Mouse (Mus musculus) CH12.LX (cell line): Measurements from ENCODE around the gene Nfe2l2. TPM values are rescaled to one million over a fixed set of nuclear protein-coding genes. Genes with fewer than 3 reads are reported as not detected.
A peak's percentile ranks its signal among the peaks of the same experiment; 100 is the strongest.

Source experiments
- DNase-seq: peaks from one replicate; pipeline ENCODE4 v3.0.0-alpha.2; 2013; ENCODE audit errors: extremely low read depth
- H3K27ac ChIP-seq: 2 replicates; pipeline ENCODE4 v1.5.1; 2012; ENCODE audit warnings: low read depth, mild to moderate bottlenecking, control low read depth, moderate library complexity; ENCODE audit not compliant: insufficient read depth
- H3K27me3 ChIP-seq: replicated peaks from 2 replicates; pipeline ENCODE3; 2012; ENCODE audit warnings: inconsistent platforms
- H3K36me3 ChIP-seq, 2 experiments: replicated peaks in 1 of 2; 2 replicates each; pipeline versions ENCODE3 to v1.6.1; 2012; ENCODE audit warnings: inconsistent platforms in 1 of 2, low read length in 1 of 2, mild to moderate bottlenecking in 1 of 2, mixed read lengths in 1 of 2, moderate library complexity in 1 of 2; ENCODE audit not compliant: control insufficient read depth in 1 of 2, insufficient read depth in 1 of 2
- H3K4me1 ChIP-seq, 2 experiments: 2 replicates each; pipeline ENCODE4 v1.6.1; 2012; ENCODE audit warnings: inconsistent platforms in 1 of 2, moderate library complexity in 1 of 2; ENCODE audit not compliant: insufficient read depth in 2 of 2, control insufficient read depth in 1 of 2
- H3K4me2 ChIP-seq: 2 replicates; pipeline ENCODE4 v1.6.1; 2012; ENCODE audit warnings: low read depth, mild to moderate bottlenecking, control low read depth; ENCODE audit not compliant: poor library complexity, insufficient read depth, severe bottlenecking
- H3K4me3 ChIP-seq, 3 experiments: fragments of 150-350 bp in 1 of 3; sonication (generic) in 1 of 3; replicated peaks in 1 of 3; 2 replicates each; pipeline versions ENCODE3 to v1.5.1; 2011 to 2012; ENCODE audit warnings: low read depth in 2 of 3, low read length in 2 of 3, mild to moderate bottlenecking in 2 of 3, moderate library complexity in 2 of 3, control low read depth in 1 of 3, improper control_type of control experiment in 1 of 3, inconsistent platforms in 1 of 3, mixed read lengths in 1 of 3; ENCODE audit not compliant: poor library complexity in 1 of 3
- H3K79me2 ChIP-seq: replicated peaks from 2 replicates; pipeline ENCODE4 v1.6.1; 2012; ENCODE audit warnings: mild to moderate bottlenecking, moderate library complexity; ENCODE audit not compliant: control insufficient read depth, poor library complexity, insufficient read depth, severe bottlenecking; ENCODE audit errors: extremely low read depth
- H3K9ac ChIP-seq: 2 replicates; pipeline ENCODE4 v1.6.1; 2012; ENCODE audit warnings: low read depth, mild to moderate bottlenecking, control low read depth, moderate library complexity; ENCODE audit not compliant: insufficient read depth
- H3K9me3 ChIP-seq: replicated peaks from 2 replicates; pipeline ENCODE3; 2012; ENCODE audit warnings: low read length, inconsistent platforms, mixed read lengths
- BHLHE40 ChIP-seq: IDR thresholded peaks from 2 replicates; pipeline ENCODE4 v1.6.1; 2011; ENCODE audit warnings: mild to moderate bottlenecking, low read depth, low read length, improper control_type of control experiment
- CHD1 ChIP-seq: IDR thresholded peaks from 2 replicates; pipeline ENCODE4 v1.6.1; 2012; ENCODE audit warnings: low read depth, low read length, improper control_type of control experiment, inconsistent platforms
- CHD2 ChIP-seq: IDR thresholded peaks from 2 replicates; pipeline ENCODE4 v1.6.1; 2011; ENCODE audit warnings: low read length, improper control_type of control experiment
- E2F4 ChIP-seq: IDR thresholded peaks from 2 replicates; pipeline ENCODE4 v1.6.1; 2011; ENCODE audit warnings: low read depth, low read length, improper control_type of control experiment; ENCODE audit not compliant: insufficient replicate concordance
- ELF1 ChIP-seq: IDR thresholded peaks from 2 replicates; pipeline ENCODE4 v1.6.1; 2014; ENCODE audit warnings: low read depth, mild to moderate bottlenecking, inconsistent platforms, low read length, improper control_type of control experiment
- GABPA ChIP-seq: IDR thresholded peaks from 2 replicates; pipeline ENCODE4 v1.6.1; 2012; ENCODE audit warnings: low read depth, low read length, improper control_type of control experiment, inconsistent platforms; ENCODE audit not compliant: insufficient replicate concordance
- HCFC1 ChIP-seq: IDR thresholded peaks from 2 replicates; pipeline ENCODE4 v1.6.1; 2012; ENCODE audit warnings: low read depth, mild to moderate bottlenecking, inconsistent platforms, low read length, improper control_type of control experiment
- IRF4 ChIP-seq: IDR thresholded peaks from 2 replicates; pipeline ENCODE4 v1.6.1; 2014; ENCODE audit warnings: low read depth, mild to moderate bottlenecking, inconsistent platforms, low read length, improper control_type of control experiment
- JUN ChIP-seq: IDR thresholded peaks from 2 replicates; pipeline ENCODE4 v1.6.1; 2011; ENCODE audit warnings: low read depth, mild to moderate bottlenecking, low read length, improper control_type of control experiment, moderate library complexity; ENCODE audit not compliant: insufficient read depth
- MAFK ChIP-seq: IDR thresholded peaks from 2 replicates; pipeline ENCODE4 v1.6.1; 2011; ENCODE audit warnings: low read length, improper control_type of control experiment; ENCODE audit not compliant: insufficient replicate concordance
- MAX ChIP-seq: IDR thresholded peaks from 2 replicates; pipeline ENCODE4 v1.6.1; 2011; ENCODE audit warnings: low read length, improper control_type of control experiment
- MEF2A ChIP-seq: IDR thresholded peaks from 2 replicates; pipeline ENCODE4 v1.6.1; 2014; ENCODE audit warnings: low read depth, mild to moderate bottlenecking, inconsistent platforms, low read length, improper control_type of control experiment, borderline replicate concordance
- MXI1 ChIP-seq: IDR thresholded peaks from 2 replicates; pipeline ENCODE4 v1.6.1; 2011; ENCODE audit warnings: mild to moderate bottlenecking, low read depth, low read length, improper control_type of control experiment
- MYC ChIP-seq: IDR thresholded peaks from 2 replicates; pipeline ENCODE4 v1.6.1; 2011; ENCODE audit warnings: low read depth, mild to moderate bottlenecking, improper control_type of control experiment, low read length
- NELFE ChIP-seq: IDR thresholded peaks from 2 replicates; pipeline ENCODE4 v1.6.1; 2011; ENCODE audit warnings: low read depth, low read length, improper control_type of control experiment
- PAX5 ChIP-seq: IDR thresholded peaks from 2 replicates; pipeline ENCODE4 v1.6.1; 2012; ENCODE audit warnings: low read length, inconsistent platforms, mixed read lengths
- RCOR1 ChIP-seq: conservative IDR thresholded peaks from 2 replicates; pipeline ENCODE4 v1.6.1; 2012; ENCODE audit warnings: low read depth, mild to moderate bottlenecking, inconsistent platforms, low read length, improper control_type of control experiment
- TBP ChIP-seq: conservative IDR thresholded peaks from 2 replicates; pipeline ENCODE4 v1.6.1; 2011; ENCODE audit warnings: low read depth, low read length, improper control_type of control experiment
- TCF12 ChIP-seq: IDR thresholded peaks from 2 replicates; pipeline ENCODE4 v1.6.1; 2014; ENCODE audit warnings: low read depth, mild to moderate bottlenecking, inconsistent platforms, low read length, improper control_type of control experiment
- UBTF ChIP-seq: IDR thresholded peaks from 2 replicates; pipeline ENCODE4 v1.6.1; 2012; ENCODE audit warnings: low read depth, mild to moderate bottlenecking, inconsistent platforms, low read length, improper control_type of control experiment, moderate library complexity
- USF1 ChIP-seq: IDR thresholded peaks from 2 replicates; pipeline ENCODE4 v1.6.1; 2014; ENCODE audit warnings: low read depth, mild to moderate bottlenecking, inconsistent platforms, low read length, improper control_type of control experiment
- USF2 ChIP-seq: conservative IDR thresholded peaks from 2 replicates; pipeline ENCODE4 v1.6.1; 2011; ENCODE audit warnings: low read depth, low read length, improper control_type of control experiment
- ZMIZ1 ChIP-seq: IDR thresholded peaks from 2 replicates; pipeline ENCODE4 v1.6.1; 2012; ENCODE audit warnings: low read depth, mild to moderate bottlenecking, inconsistent platforms, low read length, improper control_type of control experiment
- dilution Hi-C: fragments of 300-500 bp; cut with MboI; formaldehyde crosslinking; loops from 2 replicates; pipeline ENCODE4 v1.14.3; 2020; ENCODE audit warnings: low sequenced_read_pairs; ENCODE audit not compliant: extremely low pct_unique_long_range_greater_than_20kb, extremely low pct_ligation_motif_present
- in situ Hi-C: fragments of 300-500 bp; cut with MboI; formaldehyde crosslinking; loops from 3 replicates; pipeline ENCODE4 v1.14.3; 2019; ENCODE audit warnings: low sequenced_read_pairs, low pct_ligation_motif_present, low pct_unique_long_range_greater_than_20kb, mixed read lengths
- polyA plus RNA-seq: library from polyadenylated mRNA; unstranded; fragments of >175 nt; gene quantifications from 2 replicates; pipeline ENCODE4 v1.2.1, GENCODE M21; 2012; ENCODE audit warnings: low read depth; ENCODE audit not compliant: insufficient read length
- total RNA-seq, 2 experiments: library from RNA; depleted of rRNA; stranded (reverse); fragments of 300-350 nt in 1 of 2; fragments of >200 nt in 1 of 2; gene quantifications; 2 replicates each; pipeline ENCODE4 v1.2.3; 2012 to 2014

Gene Nfe2l2
- total and polyA plus RNA-seq, 3 experiments, result 11.6 to 32.6 (median 21.7) TPM

GRCm38 (mm10) chr2:75750043-75750718 is 45.7 kb upstream of the Nfe2l2 start:
- H3K36me3 ChIP-seq, result no peaks in the 10 kb centered on the region
- H3K4me2 ChIP-seq, result no peak overlapping the region
- in situ Hi-C loops, result no loop called here
- TF ChIP-seq MXI1 (no peak), MAFK (no peak), GABPA (no peak), IRF4 (no peak), USF2 (no peak), TCF12 (peak; percentile 17; the same call in 1 of the 2 replicates), HCFC1 (no peak), TBP (no peak)
- TF ChIP-seq, all 38 proteins: peak for 1
- Histone ChIP-seq H3K27ac (no peak overlapping the region), H3K4me1 (peaks cover 0 to 3% of the 10 kb centered on the region in 2 experiments; a peak in 1 of 4 replicates), H3K27me3 (no peaks in the 10 kb centered on the region), H3K79me2 (no peaks in the 10 kb centered on the region), H3K4me3 (no peak overlapping the region), H3K9me3 (no peaks in the 10 kb centered on the region), H3K9ac (no peak overlapping the region)
- dilution Hi-C loops, result no loop called here
- no peak for DNase-seq

- in situ Hi-C loops (no loop called here), dilution Hi-C loops (no loop called here)
- DNase-seq, result no peak
- Histone ChIP-seq H3K4me3 (no peak overlapping the region), H3K9me3 (no peaks in the 10 kb centered on the region), H3K9ac (no peak overlapping the region), H3K79me2 (no peaks in the 10 kb centered on the region), H3K36me3 (no peaks in the 10 kb centered on the region), H3K27me3 (no peaks in the 10 kb centered on the region), H3K27ac (no peak overlapping the region), H3K4me2 (no peak overlapping the region), H3K4me1 (peaks cover 0 to 3% of the 10 kb centered on the region in 2 experiments; a peak in 1 of 4 replicates)
- TF ChIP-seq USF1, result no peak
- TF ChIP-seq JUN, result no peak
- TF ChIP-seq MEF2A, result no peak
- TF ChIP-seq RCOR1, result no peak
- no peak for TF ChIP-seq UBTF
- no peak for TF ChIP-seq MAFK
- TF ChIP-seq TCF12, result no peak
- no peak for TF ChIP-seq E2F4
- TF ChIP-seq ELF1, result no peak
- no peak for TF ChIP-seq MAX
- no peak for TF ChIP-seq PAX5
- TF ChIP-seq MYC, result no peak
- TF ChIP-seq BHLHE40, result no peak
- TF ChIP-seq IRF4, result no peak
- TF ChIP-seq ZMIZ1, result no peak
- no peak for TF ChIP-seq CHD2
- no peak for TF ChIP-seq NELFE
- no peak for TF ChIP-seq CHD1
These were observed 44.4 kb upstream of the Nfe2l2 start for GRCm38 (mm10) chr2:75748841-75749240.
